Mouse (Mus musculus): ENCODE data around the gene Eva1c. TPM values are rescaled to one million over a fixed set of nuclear protein-coding genes. Genes with fewer than 3 reads are reported as not detected.

Eva1c gene
- polyA plus RNA-seq, 1 experiment, result 2.2 TPM

DNA sequence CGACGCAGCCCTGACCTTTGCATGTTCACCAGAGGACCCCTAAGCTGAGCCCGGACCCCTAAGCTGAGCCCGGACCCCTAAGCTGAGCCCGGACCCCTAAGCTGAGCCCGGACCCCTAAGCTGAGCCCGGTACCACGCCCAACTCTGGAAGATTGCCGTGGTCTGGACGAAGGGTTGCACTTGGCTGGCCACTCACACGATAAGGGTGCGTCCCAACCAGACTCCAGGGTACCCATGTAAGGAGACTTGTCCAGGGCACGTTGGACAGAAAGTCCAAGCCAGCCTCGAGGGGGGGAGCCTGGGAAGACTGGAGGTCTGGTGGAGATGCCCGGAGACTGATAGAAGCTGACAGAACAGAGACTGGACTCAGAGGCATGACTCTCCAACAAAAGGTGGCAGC lies 5.2 kb downstream of the Eva1c start:
- Histone ChIP-seq H3K4me1 (ENCODE audit: control insufficient read depth, insufficient read depth, low read length) (no peaks in the 10 kb centered on the region; the same call in 1 of the 2 replicates), H3K4me3 (ENCODE audit: insufficient read depth, low read length) (peak overlapping the region; percentile 38; the same call in 1 of the 2 replicates), H3K27ac (ENCODE audit: insufficient read depth, low read length) (no peak overlapping the region)
- TF ChIP-seq POLR2A (IDR thresholded peaks at IDR 0.05; ENCODE audit: extremely low read depth, insufficient read depth, low read length), result no peak
- TF ChIP-seq CTCF (IDR thresholded peaks at IDR 0.05; ENCODE audit: extremely low read depth, insufficient read depth, low read length), result no peak

DNA sequence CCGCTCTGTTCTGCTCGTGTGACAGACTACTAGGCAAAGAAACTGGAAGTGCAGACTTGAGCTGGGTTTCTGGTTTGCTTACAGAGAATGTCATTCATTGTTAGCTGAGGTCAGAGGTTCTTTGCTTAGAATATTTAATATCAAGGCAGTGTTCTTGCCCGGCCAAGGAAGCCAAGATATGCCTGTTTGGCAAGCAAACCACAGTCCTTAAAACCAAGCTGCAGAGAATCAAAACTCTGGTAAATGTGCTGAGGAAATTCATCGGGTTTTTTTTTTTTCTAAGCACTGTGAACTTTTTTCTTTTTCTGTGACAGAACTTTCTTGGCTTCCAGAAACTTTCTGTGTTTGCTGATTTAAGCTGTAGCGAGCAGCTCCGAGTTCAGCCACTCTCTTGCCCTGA lies 6.0 kb downstream of the Eva1c start:
- no peak overlapping the region for H3K27ac ChIP-seq (ENCODE audit: insufficient read depth, low read length)
- no peak overlapping the region for H3K4me3 ChIP-seq (ENCODE audit: insufficient read depth, low read length)
- no peak for TF ChIP-seq POLR2A (IDR thresholded peaks at IDR 0.05; ENCODE audit: extremely low read depth, insufficient read depth, low read length)
- no peak for TF ChIP-seq CTCF (IDR thresholded peaks at IDR 0.05; ENCODE audit: extremely low read depth, insufficient read depth, low read length)

DNA sequence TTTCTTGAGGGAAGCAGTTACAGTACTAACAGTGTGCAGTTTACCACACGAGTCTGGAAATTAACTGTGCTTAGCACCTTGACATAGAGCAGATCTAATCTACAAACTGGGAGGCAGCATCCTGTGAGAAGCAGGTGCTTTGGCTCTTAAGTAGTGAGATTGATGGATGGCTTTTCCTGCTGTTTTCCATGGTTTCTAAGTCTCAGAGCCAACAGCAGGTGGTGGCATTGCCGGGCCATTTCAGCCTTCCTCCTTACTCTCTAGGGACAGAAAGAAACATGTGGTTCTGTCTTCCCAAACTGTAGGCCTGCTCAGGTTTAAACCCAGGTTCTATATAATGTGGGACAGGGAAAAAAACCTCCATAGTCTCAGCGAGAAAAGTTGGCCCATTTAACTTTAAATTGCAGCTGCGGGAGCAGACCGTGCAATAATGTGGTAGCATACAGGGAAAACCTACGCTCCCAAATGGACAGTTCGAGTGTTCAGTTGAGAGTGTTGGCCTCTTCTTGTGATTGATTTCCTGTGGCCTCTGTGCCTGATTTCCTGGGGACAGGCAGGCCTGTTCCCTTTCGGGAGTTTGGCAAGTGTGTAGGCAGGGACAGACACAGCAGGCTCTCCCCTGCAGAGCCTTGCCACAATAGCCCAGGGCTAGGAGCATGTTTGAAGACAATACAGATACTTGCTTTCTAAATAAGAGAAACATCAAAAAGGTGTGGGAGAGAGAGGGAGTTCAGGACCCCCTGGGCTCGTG lies 6.7 kb downstream of the Eva1c start:
- no peak overlapping the region for H3K27ac ChIP-seq (ENCODE audit: insufficient read depth, low read length)
- TF ChIP-seq CTCF (IDR thresholded peaks at IDR 0.05; ENCODE audit: extremely low read depth, insufficient read depth, low read length) (0 out of 2 replicates have a peak, but pooled peaks have one; percentile 4), POLR2A (IDR thresholded peaks at IDR 0.05; ENCODE audit: extremely low read depth, insufficient read depth, low read length) (no peak)
- no peaks in the 10 kb centered on the region; the same call in 1 of the 2 replicates for H3K4me1 ChIP-seq (ENCODE audit: control insufficient read depth, insufficient read depth, low read length)
- H3K4me3 ChIP-seq (ENCODE audit: insufficient read depth, low read length), result no peak overlapping the region

More for the DNA sequence above, 6.0 kb downstream of the Eva1c start:
- no peaks in the 10 kb centered on the region; the same call in 1 of the 2 replicates for H3K4me1 ChIP-seq (ENCODE audit: control insufficient read depth, insufficient read depth, low read length)

DNA sequence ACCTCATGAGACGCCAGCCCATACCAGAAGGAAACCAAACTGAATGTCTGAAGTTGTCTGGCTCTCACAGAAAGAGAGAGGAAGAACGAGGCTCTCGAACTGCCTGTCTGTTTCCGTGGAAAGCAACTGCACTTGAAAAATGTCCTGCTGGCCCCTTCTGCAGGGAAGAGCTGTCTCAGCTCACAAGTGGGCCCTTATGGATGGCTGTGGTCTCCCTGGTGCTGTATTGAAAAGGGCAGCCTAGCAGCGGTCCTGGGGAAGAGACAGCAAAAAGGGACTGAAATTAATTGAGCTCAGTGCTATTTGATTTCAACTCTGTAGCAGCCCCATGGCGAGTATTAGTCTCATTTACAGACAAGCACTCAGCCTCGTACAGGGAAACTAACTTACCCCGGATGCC lies 10.9 kb downstream of the Eva1c start:
- TF ChIP-seq CTCF (IDR thresholded peaks at IDR 0.05; ENCODE audit: extremely low read depth, insufficient read depth, low read length) (no peak), POLR2A (IDR thresholded peaks at IDR 0.05; ENCODE audit: extremely low read depth, insufficient read depth, low read length) (no peak)
- H3K27ac ChIP-seq (ENCODE audit: insufficient read depth, low read length), result no peak overlapping the region
- no peak overlapping the region for H3K4me3 ChIP-seq (ENCODE audit: insufficient read depth, low read length)
- H3K4me1 ChIP-seq (ENCODE audit: control insufficient read depth, insufficient read depth, low read length), result no peaks in the 10 kb centered on the region

DNA sequence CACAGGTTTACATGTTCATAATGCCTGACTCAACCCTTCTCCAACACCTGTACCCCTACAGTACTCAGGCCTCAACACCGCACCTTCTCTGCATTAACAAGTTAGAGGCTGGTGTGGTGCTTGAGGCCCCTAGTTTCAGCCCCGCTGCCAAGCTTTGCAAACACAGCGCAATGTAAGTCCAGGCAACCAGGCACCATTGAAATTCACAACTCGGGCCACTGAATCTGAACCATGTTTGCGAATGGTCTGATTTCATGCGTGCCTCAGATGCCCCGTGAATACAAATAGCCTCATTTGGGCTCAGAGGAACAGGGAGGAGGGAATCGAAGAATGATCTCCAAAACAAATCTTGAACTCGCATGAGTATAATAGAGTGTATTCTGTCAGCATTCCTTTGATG lies 15.6 kb downstream of the Eva1c start:
- TF ChIP-seq CTCF (IDR thresholded peaks at IDR 0.05; ENCODE audit: extremely low read depth, insufficient read depth, low read length), result no peak
- no peak for TF ChIP-seq POLR2A (IDR thresholded peaks at IDR 0.05; ENCODE audit: extremely low read depth, insufficient read depth, low read length)
- no peaks in the 10 kb centered on the region for H3K4me1 ChIP-seq (ENCODE audit: control insufficient read depth, insufficient read depth, low read length)
- no peak overlapping the region for H3K4me3 ChIP-seq (ENCODE audit: insufficient read depth, low read length)
- no peak overlapping the region for H3K27ac ChIP-seq (ENCODE audit: insufficient read depth, low read length)

DNA sequence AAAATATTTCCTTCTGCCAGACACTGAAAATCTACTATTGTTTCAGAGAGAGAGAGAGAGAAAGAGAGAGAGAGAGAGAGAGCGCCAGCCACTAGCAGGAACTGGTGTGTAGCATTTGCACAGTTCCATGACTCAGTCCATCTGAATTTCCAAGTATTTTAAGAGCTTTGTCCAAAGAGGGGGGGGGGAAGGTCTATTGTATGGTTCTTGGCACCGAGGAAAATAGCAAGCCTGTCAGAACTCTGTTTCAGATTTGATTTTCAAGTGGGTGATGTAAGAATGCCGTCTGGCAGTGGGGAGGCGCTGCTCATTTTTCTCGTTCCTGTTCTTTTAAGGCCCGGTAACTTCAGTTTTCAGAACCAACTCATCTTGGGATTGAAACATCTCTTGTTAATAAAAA lies 18.5 kb downstream of the Eva1c start:
- Histone ChIP-seq H3K27ac (ENCODE audit: insufficient read depth, low read length) (no peak overlapping the region), H3K4me1 (ENCODE audit: control insufficient read depth, insufficient read depth, low read length) (no peaks in the 10 kb centered on the region), H3K4me3 (ENCODE audit: insufficient read depth, low read length) (no peak overlapping the region)
- TF ChIP-seq POLR2A (IDR thresholded peaks at IDR 0.05; ENCODE audit: extremely low read depth, insufficient read depth, low read length) (no peak), CTCF (IDR thresholded peaks at IDR 0.05; ENCODE audit: extremely low read depth, insufficient read depth, low read length) (no peak)

DNA sequence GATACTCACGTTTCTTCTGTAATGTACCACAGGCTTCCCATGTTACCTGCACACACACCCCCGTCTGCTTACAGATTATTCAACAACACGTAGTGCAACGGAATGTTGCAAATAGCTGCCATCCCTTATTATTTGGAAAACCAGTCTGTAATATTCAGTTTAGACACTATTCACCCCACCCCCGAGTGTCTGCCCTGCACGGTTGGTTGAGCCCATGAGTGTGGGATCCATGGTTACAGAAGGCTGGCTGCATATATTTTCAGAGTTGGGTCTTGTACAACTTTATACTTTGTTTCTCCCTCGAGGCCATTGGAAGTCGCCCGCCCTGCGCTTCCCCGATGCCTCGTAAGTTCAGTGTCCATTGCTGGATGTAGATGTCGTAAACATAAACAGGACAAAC lies 19.1 kb downstream of the Eva1c start:
- Histone ChIP-seq H3K4me3 (ENCODE audit: insufficient read depth, low read length) (no peak overlapping the region), H3K4me1 (ENCODE audit: control insufficient read depth, insufficient read depth, low read length) (no peaks in the 10 kb centered on the region), H3K27ac (ENCODE audit: insufficient read depth, low read length) (no peak overlapping the region)
- TF ChIP-seq CTCF (IDR thresholded peaks at IDR 0.05; ENCODE audit: extremely low read depth, insufficient read depth, low read length) (no peak), POLR2A (IDR thresholded peaks at IDR 0.05; ENCODE audit: extremely low read depth, insufficient read depth, low read length) (no peak)

DNA sequence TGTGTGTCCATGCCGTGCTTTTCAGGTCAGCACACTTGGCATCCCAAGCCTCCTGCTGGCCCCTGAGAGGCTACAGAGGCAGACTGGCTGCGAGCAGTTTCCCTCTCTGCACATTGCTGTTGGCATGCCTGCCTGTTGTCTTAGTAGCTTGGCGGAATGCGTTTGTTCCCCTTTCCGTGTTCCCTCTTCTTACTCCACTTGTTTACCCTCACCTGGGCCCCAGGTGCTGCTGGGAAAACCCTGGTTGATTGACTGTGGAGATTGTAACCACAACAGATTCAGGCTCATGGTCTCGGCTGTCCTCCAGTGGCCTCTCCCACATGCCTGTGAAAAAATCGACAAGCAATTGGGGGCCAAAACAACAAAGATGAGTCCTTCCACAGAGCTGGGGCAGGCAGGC lies 22.2 kb downstream of the Eva1c start:
- TF ChIP-seq POLR2A (IDR thresholded peaks at IDR 0.05; ENCODE audit: extremely low read depth, insufficient read depth, low read length) (no peak), CTCF (IDR thresholded peaks at IDR 0.05; ENCODE audit: extremely low read depth, insufficient read depth, low read length) (no peak)
- Histone ChIP-seq H3K27ac (ENCODE audit: insufficient read depth, low read length) (no peak overlapping the region), H3K4me1 (ENCODE audit: control insufficient read depth, insufficient read depth, low read length) (no peaks in the 10 kb centered on the region), H3K4me3 (ENCODE audit: insufficient read depth, low read length) (no peak overlapping the region)

DNA sequence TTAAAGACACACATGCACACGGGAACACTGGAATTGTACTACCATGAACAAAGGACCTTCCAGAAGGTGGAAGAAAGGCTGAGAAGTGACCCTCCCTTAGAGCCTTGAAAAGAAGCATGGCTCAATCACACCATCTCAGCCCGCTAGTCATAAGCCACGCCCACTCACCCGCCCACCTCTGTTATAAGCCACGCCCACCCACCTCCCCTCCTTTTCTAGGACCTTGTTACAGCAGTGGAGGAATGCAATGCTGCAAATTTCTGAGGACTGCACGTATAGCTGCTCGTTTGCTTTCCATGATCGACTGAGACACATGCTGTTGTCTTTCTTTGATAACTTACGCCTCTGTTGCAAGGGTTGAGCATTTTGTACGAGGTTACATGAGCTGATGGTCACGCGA lies 22.7 kb downstream of the Eva1c start:
- H3K27ac ChIP-seq (ENCODE audit: insufficient read depth, low read length), result no peak overlapping the region
- no peak for TF ChIP-seq CTCF (IDR thresholded peaks at IDR 0.05; ENCODE audit: extremely low read depth, insufficient read depth, low read length)
- no peak for TF ChIP-seq POLR2A (IDR thresholded peaks at IDR 0.05; ENCODE audit: extremely low read depth, insufficient read depth, low read length)
- H3K4me1 ChIP-seq (ENCODE audit: control insufficient read depth, insufficient read depth, low read length), result no peaks in the 10 kb centered on the region
- no peak overlapping the region for H3K4me3 ChIP-seq (ENCODE audit: insufficient read depth, low read length)

DNA sequence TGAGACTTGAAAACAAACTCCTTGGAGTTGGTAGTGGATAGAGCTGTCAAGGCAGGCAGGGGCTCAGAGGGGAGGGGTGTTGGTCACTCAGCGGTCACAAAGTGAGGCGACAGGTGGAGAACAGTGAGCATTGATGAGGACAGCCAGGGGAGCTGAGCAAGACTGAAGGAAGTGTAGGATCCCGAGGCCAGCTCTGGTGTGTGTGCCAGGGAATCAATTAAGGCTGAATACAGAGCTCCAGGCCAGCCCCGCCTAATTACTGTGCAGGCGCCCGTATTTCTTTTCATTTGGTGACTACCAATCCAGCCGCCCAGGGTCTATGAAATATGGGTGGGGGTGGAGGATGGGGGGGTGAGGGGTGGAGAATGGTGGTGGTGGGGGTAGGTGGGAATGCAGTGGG lies 24.4 kb downstream of the Eva1c start:
- no peaks in the 10 kb centered on the region for H3K4me1 ChIP-seq (ENCODE audit: control insufficient read depth, insufficient read depth, low read length)
- H3K4me3 ChIP-seq (ENCODE audit: insufficient read depth, low read length), result no peak overlapping the region
- no peak overlapping the region for H3K27ac ChIP-seq (ENCODE audit: insufficient read depth, low read length)
- TF ChIP-seq POLR2A (IDR thresholded peaks at IDR 0.05; ENCODE audit: extremely low read depth, insufficient read depth, low read length) (no peak), CTCF (IDR thresholded peaks at IDR 0.05; ENCODE audit: extremely low read depth, insufficient read depth, low read length) (no peak)

Measured in cortical plate, adult 2 months (tissue).